Mouse (Mus musculus): ENCODE results near the gene Mbnl2.

Gene Mbnl2

DNA sequence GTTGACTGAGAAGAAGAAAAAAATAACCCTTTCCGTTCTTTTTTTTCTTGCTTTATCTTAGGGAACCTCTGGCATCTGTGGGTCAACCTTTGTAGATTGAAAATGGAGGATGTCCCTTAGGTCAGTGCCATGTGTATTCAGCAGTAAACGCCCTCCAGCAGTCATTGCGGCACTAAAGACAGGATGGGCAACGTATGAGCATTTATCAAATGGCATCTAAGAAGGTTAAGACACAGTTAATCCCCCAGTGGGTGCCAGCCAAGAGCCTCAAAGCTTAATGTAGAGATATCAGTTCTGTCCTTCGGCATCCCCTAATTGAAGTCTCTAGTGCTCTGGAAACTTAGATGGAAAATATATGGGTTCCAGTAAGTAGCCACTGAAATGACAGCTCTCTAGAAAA lies 723 bp upstream of the Mbnl2 start:
- DNase-seq (ENCODE audit: low spot score in 2 of 2), result no peak

DNA sequence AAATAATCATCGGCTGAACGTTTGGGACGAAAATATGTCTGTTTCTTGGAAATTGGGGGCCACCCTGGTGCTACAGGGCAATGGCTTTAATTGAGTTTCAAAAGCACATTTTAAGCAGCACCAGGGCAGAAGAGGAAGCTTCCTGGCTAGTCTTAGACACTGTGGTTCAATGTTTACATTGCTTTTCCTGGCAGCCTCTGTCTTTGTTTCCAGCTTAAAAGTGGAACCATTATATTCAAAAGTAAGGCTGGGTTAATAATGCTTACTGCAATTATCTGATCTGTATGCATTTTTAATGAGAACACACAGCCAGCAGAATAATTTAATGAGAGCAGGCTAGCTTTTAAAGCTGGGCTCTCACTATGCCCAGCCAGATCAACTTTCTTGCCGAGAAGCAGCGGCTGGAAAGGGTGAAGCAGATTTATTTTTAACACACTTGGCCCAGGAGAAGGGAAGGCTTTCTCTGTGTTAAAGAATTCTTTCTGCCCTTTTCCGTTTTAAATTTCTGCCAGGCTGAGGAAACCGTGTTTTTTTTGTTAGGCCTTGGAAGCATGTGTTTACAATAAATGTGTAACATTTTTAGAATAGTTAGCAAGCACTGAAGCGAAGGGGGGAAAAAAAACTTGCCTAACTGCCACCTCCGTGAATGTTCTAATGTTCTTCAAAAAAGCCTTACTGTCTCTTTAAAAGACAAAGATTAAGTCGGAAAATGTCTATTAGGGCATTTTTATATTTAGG lies 1.0 kb downstream of the Mbnl2 start:
- no peak for DNase-seq (ENCODE audit: low spot score in 2 of 2)

DNA sequence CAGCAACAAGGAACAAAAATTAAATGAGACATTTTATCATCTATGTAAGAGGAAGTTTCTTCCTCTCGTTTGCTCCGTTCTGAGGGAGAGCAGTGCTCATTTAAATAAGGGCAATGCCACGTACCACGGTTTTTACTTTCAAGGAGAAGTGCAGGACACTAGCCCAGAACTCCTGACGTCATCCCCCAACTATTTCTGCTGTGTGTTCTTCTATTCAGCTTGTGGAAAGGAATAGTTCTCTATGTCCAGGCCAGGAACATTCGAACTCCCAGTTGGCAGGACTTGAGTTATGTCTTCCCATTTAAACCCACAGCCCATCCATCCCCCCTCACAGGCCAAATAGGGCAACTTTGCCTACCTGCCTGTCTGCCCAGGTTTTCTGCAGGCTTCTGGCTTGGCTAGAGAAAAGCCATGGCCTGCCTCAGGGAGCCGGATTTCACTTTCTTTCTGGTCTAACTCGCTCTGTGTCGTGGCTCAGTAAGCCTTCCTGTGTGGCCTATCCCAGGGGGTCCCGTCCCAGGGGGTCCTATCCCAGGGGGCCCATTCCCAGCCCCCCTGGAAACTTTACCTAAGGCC lies 1.7 kb downstream of the Mbnl2 start:
- peak in 1 of 2 experiments; percentile 54 for DNase-seq (ENCODE audit: low spot score in 2 of 2)

GRCm38 (mm10) chr14:120278290-120279244 lies 3.1 kb downstream of the Mbnl2 start:
- no peak for DNase-seq (ENCODE audit: low spot score in 2 of 2)

GRCm38 (mm10) chr14:120280136-120280535 lies 4.7 kb downstream of the Mbnl2 start:
- DNase-seq (ENCODE audit: low spot score in 2 of 2), result no peak

- peak; percentile 51 to 66 for DNase-seq (ENCODE audit: low spot score in 2 of 2)
Observed at GRCm38 (mm10) chr14:120283787-120284186, 8.3 kb downstream of the Mbnl2 start.

- no peak for DNase-seq (ENCODE audit: low spot score in 2 of 2)
Observed at GRCm38 (mm10) chr14:120284504-120284903, 9.0 kb downstream of the Mbnl2 start.

DNA sequence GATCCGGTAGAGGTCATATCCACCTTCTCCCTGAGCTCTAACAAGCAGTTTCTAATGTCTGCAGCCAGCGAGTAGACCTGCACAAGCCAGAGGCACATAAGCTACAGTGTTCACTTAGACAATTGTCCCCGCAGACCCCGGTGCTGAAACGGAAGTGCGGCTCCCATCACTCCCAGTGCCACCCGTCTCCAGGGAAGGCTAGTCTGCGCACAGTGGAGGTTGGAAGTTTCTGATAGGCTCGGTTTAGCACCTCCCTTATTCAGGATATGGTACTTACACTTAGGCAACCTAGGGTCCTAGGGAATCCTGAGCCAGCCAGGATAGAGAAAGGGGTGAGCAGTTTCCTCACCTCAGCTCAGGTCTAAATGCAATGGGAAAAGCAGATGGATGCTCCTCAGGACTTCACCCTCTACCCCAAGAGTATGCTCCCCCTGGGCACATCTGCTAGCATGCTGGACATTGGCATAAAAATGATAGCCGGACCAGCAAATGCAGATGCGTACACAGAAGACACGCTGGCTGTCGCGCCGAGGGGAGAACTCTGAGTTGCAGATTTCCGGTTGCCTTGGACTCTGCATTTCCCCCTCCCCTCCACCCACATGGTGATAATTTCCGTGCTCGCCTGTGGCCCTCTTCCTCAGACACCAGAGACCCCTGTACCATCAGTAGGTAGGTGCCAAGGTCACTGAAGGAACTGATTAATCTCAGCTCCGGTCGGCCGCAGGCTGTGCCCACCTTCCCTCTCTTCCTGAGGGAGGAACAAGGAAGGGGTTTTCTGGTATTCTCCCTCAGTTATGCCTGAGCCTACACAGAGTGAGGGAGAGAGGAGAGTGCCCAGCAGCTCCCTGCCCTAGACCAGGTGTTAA lies 11.9 kb downstream of the Mbnl2 start:
- DNase-seq (ENCODE audit: low spot score in 2 of 2), result no peak

DNA sequence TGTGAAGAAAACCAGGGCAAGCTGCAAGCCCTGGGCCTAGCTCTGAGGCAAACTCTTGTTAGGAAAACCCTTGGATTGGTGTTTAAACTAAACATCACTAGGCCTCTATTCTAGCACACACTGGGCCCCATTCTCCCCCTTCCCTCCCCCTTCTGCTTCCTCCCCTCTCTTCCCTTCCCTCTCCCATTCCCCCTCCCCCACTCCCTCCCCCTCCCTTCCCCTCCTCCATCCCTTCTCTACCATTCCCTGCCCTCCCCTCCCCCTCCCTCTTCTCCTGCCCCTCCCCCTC lies 12.5 kb downstream of the Mbnl2 start:
- no peak for DNase-seq (ENCODE audit: low spot score in 2 of 2)

GRCm38 (mm10) chr14:120288378-120289002 lies 13.0 kb downstream of the Mbnl2 start:
- no peak for DNase-seq (ENCODE audit: low spot score in 2 of 2)

DNA sequence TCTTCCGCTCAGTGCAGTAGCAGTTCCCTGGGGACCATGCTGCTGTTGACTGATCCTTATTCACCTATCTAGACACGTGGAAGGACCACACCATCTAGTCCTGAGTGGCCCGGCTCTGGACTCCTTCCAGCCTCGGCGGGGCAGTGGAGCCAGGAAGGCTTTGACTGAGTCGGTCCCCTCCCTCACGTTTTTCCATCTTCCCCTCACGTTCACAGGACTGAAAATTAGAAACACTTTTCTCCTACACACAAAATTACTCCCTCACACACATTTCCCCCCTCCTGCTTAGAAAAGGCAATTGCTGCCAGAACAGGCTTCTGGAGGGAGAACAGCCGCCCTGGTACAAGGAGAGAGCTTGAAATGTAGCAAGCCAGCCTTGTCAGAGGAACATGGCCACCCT lies 13.6 kb downstream of the Mbnl2 start:
- DNase-seq (ENCODE audit: low spot score in 2 of 2), result no peak

- peak in 1 of 2 experiments; percentile 54 for DNase-seq (ENCODE audit: low spot score in 2 of 2)
Observed at GRCm38 (mm10) chr14:120289528-120289927, 14.1 kb downstream of the Mbnl2 start.

- DNase-seq (ENCODE audit: low spot score in 2 of 2), result no peak
Observed at GRCm38 (mm10) chr14:120291226-120291757, 15.8 kb downstream of the Mbnl2 start.

DNA sequence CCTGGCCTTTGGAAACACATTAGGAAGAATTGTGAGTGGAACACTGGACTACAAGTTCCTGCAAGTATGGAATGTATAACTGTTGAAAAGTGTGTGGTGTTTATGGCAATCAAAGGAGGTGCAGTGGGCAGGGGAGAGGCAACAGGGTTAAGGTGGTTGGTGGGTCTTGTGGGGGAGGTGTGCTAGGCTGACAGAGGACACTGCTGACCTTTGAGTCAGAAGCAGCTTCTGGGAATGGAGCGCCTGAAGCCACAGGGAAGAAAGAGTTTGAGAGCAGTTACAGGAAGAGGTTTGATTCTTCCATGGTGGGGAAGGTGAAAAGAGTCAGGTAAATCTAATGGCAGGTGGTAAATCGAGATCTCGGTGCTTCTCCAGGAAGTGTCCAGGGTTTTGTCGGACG lies 16.7 kb downstream of the Mbnl2 start:
- DNase-seq (ENCODE audit: low spot score in 2 of 2), result no peak

DNA sequence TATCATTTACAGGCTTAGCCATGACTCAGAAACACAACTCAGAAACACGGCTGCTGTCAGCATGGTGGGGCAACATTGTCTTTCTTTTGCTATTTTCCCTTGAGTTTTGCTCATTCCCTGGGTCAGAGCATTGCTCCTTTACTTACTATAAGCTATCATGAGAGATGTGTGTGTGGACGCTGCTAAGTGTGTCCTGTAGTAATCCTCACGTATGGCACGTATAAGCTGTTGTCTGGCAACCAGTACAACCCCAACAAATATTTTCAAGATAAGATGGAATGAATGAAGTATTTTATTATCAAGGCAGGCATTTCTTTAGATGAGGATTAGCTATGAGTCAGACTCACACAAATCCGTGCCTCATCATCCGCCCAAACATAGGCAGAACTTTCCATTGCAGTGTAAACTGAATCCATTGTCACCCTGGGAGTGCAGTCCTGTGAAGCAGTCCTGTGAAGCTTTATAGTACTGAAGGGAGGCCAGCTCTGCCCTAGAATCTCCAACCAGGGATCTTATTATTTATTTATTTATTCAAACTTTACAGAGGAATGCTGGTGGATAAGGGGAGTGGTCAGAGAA lies 17.2 kb downstream of the Mbnl2 start:
- no peak for DNase-seq (ENCODE audit: low spot score in 2 of 2)

DNA sequence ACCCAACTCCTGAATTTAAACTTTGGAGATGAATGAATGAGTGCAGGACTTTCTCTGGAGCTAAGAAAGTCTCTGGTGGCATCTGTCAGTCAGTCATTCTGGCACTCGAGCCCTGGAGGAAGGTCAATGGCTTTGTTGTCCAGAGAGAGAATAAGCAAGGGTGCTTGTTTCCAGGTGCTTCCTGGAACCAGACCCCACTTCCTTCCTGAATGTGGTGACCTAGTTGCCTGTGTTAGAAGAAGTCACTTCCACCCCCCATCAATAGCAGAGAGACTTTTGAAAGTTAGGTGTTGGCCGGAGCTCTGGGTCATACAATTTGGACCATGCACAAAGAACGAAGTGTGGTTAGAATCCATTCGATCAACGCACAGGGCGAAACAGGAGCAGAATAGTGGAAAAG lies 19.0 kb downstream of the Mbnl2 start:
- DNase-seq (ENCODE audit: low spot score in 2 of 2), result no peak

GRCm38 (mm10) chr14:120295355-120296220 lies 20.1 kb downstream of the Mbnl2 start:
- DNase-seq (ENCODE audit: low spot score in 2 of 2), result no peak

DNA sequence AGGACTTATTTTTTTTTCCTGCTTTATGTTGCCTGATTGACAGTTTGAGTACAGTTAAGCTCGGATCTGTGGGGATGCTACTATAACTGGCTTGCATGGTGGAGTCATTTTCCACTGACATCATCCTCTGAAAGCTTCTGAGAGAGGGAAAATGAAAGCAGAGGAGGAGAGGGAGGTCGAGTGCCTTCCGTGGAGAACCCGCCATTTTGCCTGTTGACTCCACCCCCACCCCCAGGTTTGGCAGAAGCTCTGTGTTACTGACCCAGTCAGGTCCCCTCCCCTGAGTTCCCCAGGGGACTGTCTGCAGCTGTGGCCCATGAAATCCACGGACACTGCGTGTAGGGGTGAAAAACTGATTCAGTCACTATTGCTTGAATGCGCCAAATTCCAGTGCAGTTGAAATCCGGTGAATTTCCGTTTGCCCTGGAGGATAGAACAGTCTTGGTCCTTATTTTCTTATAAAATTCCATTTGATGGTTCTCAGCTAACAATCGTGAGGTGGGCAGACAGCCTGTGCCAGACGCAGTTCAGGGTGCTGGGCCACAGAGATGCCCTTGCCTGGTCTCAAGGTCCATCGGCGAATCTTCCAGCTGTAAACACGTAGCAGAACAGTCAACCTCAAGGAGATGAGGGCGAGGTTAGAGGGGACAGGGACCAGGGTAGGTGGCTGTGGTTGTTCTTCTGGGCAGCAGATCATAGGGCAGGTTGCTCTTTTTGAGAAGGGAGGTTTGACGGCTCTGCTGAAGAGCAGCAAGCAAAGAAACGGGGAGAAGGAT lies 20.9 kb downstream of the Mbnl2 start:
- no peak for DNase-seq (ENCODE audit: low spot score in 2 of 2)

Measured in right cerebral cortex, postnatal 36 days (tissue).